Mouse (Mus musculus) urinary bladder, postnatal 4 days (tissue): ENCODE data around the gene Pbld2.

Experiments
- DNase-seq, 2 experiments: peaks; one replicate each; pipeline ENCODE4 v3.0.0; 2021 to 2022; ENCODE audit warnings: low spot score in 2 of 2

Pbld2 gene

GRCm38 (mm10) chr10:63062696-63063095 is 38.6 kb downstream of the Pbld2 start:
- no peak for DNase-seq

GRCm38 (mm10) chr10:63063365-63063764 is 39.2 kb downstream of the Pbld2 start:
- no peak for DNase-seq

- no peak for DNase-seq
These were observed 40.4 kb downstream of the Pbld2 start for GRCm38 (mm10) chr10:63064516-63064915.

- no peak for DNase-seq
These were observed 41.4 kb downstream of the Pbld2 start for GRCm38 (mm10) chr10:63065561-63065960.

GRCm38 (mm10) chr10:63065988-63066387 is 41.9 kb downstream of the Pbld2 start:
- DNase-seq, result peak; percentile 63 to 67

- no peak for DNase-seq
These were observed 62.2 kb downstream of the Pbld2 start for GRCm38 (mm10) chr10:63086304-63086703.

GRCm38 (mm10) chr10:63089103-63089757 is 65.1 kb downstream of the Pbld2 start:
- no peak for DNase-seq

- no peak for DNase-seq
These were observed 65.8 kb downstream of the Pbld2 start for GRCm38 (mm10) chr10:63089758-63090571.

GRCm38 (mm10) chr10:63091915-63092314 is 67.8 kb downstream of the Pbld2 start:
- no peak for DNase-seq

- no peak for DNase-seq
These were observed 68.8 kb downstream of the Pbld2 start for GRCm38 (mm10) chr10:63092616-63093550.

- no peak for DNase-seq
These were observed 72.6 kb downstream of the Pbld2 start for GRCm38 (mm10) chr10:63096757-63097156.

- DNase-seq, result no peak
These were observed 74.1 kb downstream of the Pbld2 start for GRCm38 (mm10) chr10:63098191-63098590.

- DNase-seq, result no peak
These were observed 75.4 kb downstream of the Pbld2 start, which contains the start of gene Atoh7 for GRCm38 (mm10) chr10:63099521-63099920. Gene Atoh7, plus strand, starts transcription at chr10:63099651.

GRCm38 (mm10) chr10:63099941-63100562 is 75.9 kb downstream of the Pbld2 start:
- DNase-seq, result peak in 1 of 2 experiments; percentile 31

- no peak for DNase-seq
These were observed 76.5 kb downstream of the Pbld2 start for GRCm38 (mm10) chr10:63100657-63101056.
